Mouse (Mus musculus): ENCODE measurements around the gene Hist3h2ba.

DNA sequence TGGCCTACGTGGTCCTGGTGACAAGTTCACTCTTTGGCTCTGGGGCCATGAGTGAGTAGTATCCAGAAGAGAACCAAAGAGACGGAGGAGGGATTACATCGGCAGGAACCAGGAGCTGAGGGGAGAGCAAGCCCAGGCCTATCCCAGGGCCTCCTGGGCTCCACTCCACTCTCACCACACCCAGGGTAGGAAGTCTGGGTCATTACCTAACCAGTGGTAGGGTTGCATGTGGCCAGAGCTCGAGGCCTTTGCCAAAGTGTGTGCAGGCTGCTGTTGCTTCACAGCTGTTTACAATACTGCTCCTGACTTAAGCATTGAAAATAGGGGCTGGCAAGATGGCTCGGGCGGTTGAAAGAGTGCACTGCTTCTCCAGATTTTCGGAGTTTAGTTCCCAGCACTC is 30.9 kb downstream of the Hist3h2ba start:
- TF ChIP-seq CTCF (IDR thresholded peaks at IDR 0.05): no peak
- TF ChIP-seq EP300 (IDR thresholded peaks at IDR 0.05): no peak

All from lung, postnatal 0 days (tissue).